Mouse (Mus musculus) forebrain, embryonic 12.5 days (tissue): Measurements from ENCODE around the gene Klhdc3. TPM values are rescaled to one million over a fixed set of nuclear protein-coding genes. Genes with fewer than 3 reads are reported as not detected.

Source experiments
- ATAC-seq: fragments of 200-750 bp; cut with Nextera tagmentation; 2 replicates; pipeline ENCODE4 v1.8.0; 2017; ENCODE audit warnings: moderate TSS enrichment; ENCODE audit not compliant: low FRiP score
- H3K27ac ChIP-seq: fragments of 300-500 bp; sonication (generic); 2 replicates; pipeline ENCODE4 v1.5.1; 2016; ENCODE audit warnings: mild to moderate bottlenecking
- H3K27me3 ChIP-seq: fragments of 300-500 bp; sonication (generic); 2 replicates; pipeline ENCODE4 v1.6.1; 2016; ENCODE audit warnings: mild to moderate bottlenecking
- H3K36me3 ChIP-seq: fragments of 300-500 bp; sonication (generic); replicated peaks from 2 replicates; pipeline ENCODE4 v1.6.1; 2016; ENCODE audit warnings: mild to moderate bottlenecking
- H3K4me1 ChIP-seq: fragments of 300-500 bp; sonication (generic); 2 replicates; pipeline ENCODE4 v1.6.1; 2016
- H3K4me2 ChIP-seq: fragments of 300-500 bp; sonication (generic); 2 replicates; pipeline ENCODE4 v1.6.1; 2016; ENCODE audit warnings: mild to moderate bottlenecking, moderate library complexity
- H3K4me3 ChIP-seq: fragments of 300-500 bp; sonication (generic); replicated peaks from 2 replicates; pipeline ENCODE4 v1.5.1; 2016; ENCODE audit warnings: mild to moderate bottlenecking
- H3K9ac ChIP-seq: fragments of 300-500 bp; sonication (generic); 2 replicates; pipeline ENCODE4 v1.6.1; 2016; ENCODE audit warnings: mild to moderate bottlenecking
- H3K9me3 ChIP-seq: fragments of 300-500 bp; sonication (generic); 2 replicates; pipeline ENCODE4 v1.6.1; 2016
- WGBS: fragments of 180-500 bp; shearing (Covaris S2); methylation state at CpG from one replicate; pipeline ENCODE4 v1.1.7; 2016; 5-methylcytosine and 5-hydroxymethylcytosine counted together
- polyA plus RNA-seq: library from polyadenylated mRNA; unstranded; fragments of >200 nt; fragmentation: Nextera tagmentation; extraction: Ambion mirVana; gene quantifications from 2 replicates; pipeline ENCODE4 v1.2.1, GENCODE M21; 2016

Gene Klhdc3
- 131 and 137 TPM in 2 replicates for polyA plus RNA-seq

GRCm38 (mm10) chr17:46680760-46681373, at the start of gene Klhdc3:
Gene Klhdc3, minus strand, starts transcription at chr17:46680914.
- no peaks in the 10 kb centered on the region for H3K9me3 ChIP-seq
- H3K4me2 ChIP-seq = peak within 1 kb of the TSS; percentile 76
- peaks cover 32% of the 10 kb centered on the region for H3K4me1 ChIP-seq
- H3K9ac ChIP-seq = peak within 1 kb of the TSS; percentile 80
- H3K27ac ChIP-seq = peak within 1 kb of the TSS; percentile 89
- peak within 1 kb of the TSS; percentile 88 for H3K4me3 ChIP-seq
- no peaks in the 10 kb centered on the region for H3K27me3 ChIP-seq
- WGBS = under 1% methylated on average over 49 of the region's 49 CpGs
- H3K36me3 ChIP-seq = peaks cover 53% of the 10 kb centered on the region
- ATAC-seq = peak; percentile 98

- 19% methylated on average over 23 of the region's 24 CpGs for WGBS
- Histone ChIP-seq H3K36me3 (peaks cover 9% of the 10 kb centered on the region), H3K9ac (no peak within 1 kb of the TSS), H3K9me3 (no peaks in the 10 kb centered on the region), H3K4me3 (no peak within 1 kb of the TSS), H3K27ac (no peak within 1 kb of the TSS), H3K4me2 (peak within 1 kb of the TSS; percentile 11; the same call in 1 of the 2 replicates), H3K27me3 (peaks cover 21% of the 10 kb centered on the region), H3K4me1 (no peaks in the 10 kb centered on the region)
- ATAC-seq = no peak
Measured at GRCm38 (mm10) chr17:46728904-46729318, 48.2 kb upstream of the Klhdc3 start, which contains the start of gene Gnmt. Gene Gnmt, minus strand, starts transcription at chr17:46729168.

GRCm38 (mm10) chr17:46728496-46728895, 47.8 kb upstream of the Klhdc3 start:
- Histone ChIP-seq H3K4me2 (no peak overlapping the region), H3K27me3 (peaks cover 21% of the 10 kb centered on the region), H3K9me3 (no peaks in the 10 kb centered on the region), H3K4me1 (no peaks in the 10 kb centered on the region), H3K9ac (no peak overlapping the region), H3K27ac (no peak overlapping the region), H3K36me3 (peaks cover 9% of the 10 kb centered on the region), H3K4me3 (no peak overlapping the region)
- 52% methylated on average over 11 of the region's 11 CpGs for WGBS
- ATAC-seq = no peak

- Histone ChIP-seq H3K9ac (no peak overlapping the region), H3K4me3 (no peak overlapping the region), H3K36me3 (peaks cover 13% of the 10 kb centered on the region), H3K4me2 (no peak overlapping the region), H3K9me3 (no peaks in the 10 kb centered on the region), H3K27ac (no peak overlapping the region), H3K4me1 (no peaks in the 10 kb centered on the region), H3K27me3 (peaks cover 21% of the 10 kb centered on the region)
- 35% methylated on average over 6 of the region's 6 CpGs for WGBS
- no peak for ATAC-seq
Measured at GRCm38 (mm10) chr17:46728021-46728420, 47.3 kb upstream of the Klhdc3 start.

- peaks cover 21% of the 10 kb centered on the region for H3K27me3 ChIP-seq
- H3K9ac ChIP-seq = no peak overlapping the region
- H3K9me3 ChIP-seq = no peaks in the 10 kb centered on the region
- no peak for ATAC-seq
- no peak overlapping the region for H3K4me2 ChIP-seq
- H3K27ac ChIP-seq = no peak overlapping the region
- WGBS = 95% methylated on average over 11 of the region's 11 CpGs
- no peak overlapping the region for H3K4me3 ChIP-seq
- peaks cover 17% of the 10 kb centered on the region for H3K36me3 ChIP-seq
- no peaks in the 10 kb centered on the region for H3K4me1 ChIP-seq
Measured at GRCm38 (mm10) chr17:46727271-46727670, 46.6 kb upstream of the Klhdc3 start.

GRCm38 (mm10) chr17:46725731-46726645, 45.3 kb upstream of the Klhdc3 start:
- Histone ChIP-seq H3K4me1 (no peaks in the 10 kb centered on the region), H3K4me3 (no peak overlapping the region), H3K36me3 (peaks cover 22% of the 10 kb centered on the region), H3K27ac (no peak overlapping the region), H3K27me3 (peaks cover 21% of the 10 kb centered on the region), H3K9ac (no peak overlapping the region), H3K4me2 (no peak overlapping the region), H3K9me3 (no peaks in the 10 kb centered on the region)
- WGBS = 94% methylated on average over 26 of the region's 26 CpGs
- no peak for ATAC-seq

- ATAC-seq = no peak
- no peak overlapping the region for H3K9ac ChIP-seq
Measured at GRCm38 (mm10) chr17:46725273-46725672, 44.6 kb upstream of the Klhdc3 start.

GRCm38 (mm10) chr17:46724477-46725084, 43.9 kb upstream of the Klhdc3 start:
- Histone ChIP-seq H3K9me3 (no peaks in the 10 kb centered on the region), H3K36me3 (peaks cover 28% of the 10 kb centered on the region), H3K27ac (no peak overlapping the region), H3K4me3 (no peak overlapping the region), H3K9ac (no peak overlapping the region), H3K27me3 (peaks cover 18% of the 10 kb centered on the region), H3K4me1 (no peaks in the 10 kb centered on the region), H3K4me2 (no peak overlapping the region)
- no peak for ATAC-seq
- 81% methylated on average over 20 of the region's 20 CpGs for WGBS

More at GRCm38 (mm10) chr17:46725273-46725672, 44.6 kb upstream of the Klhdc3 start:
- no peak overlapping the region for H3K4me3 ChIP-seq
- H3K36me3 ChIP-seq = peaks cover 27% of the 10 kb centered on the region
- WGBS = 36% methylated on average over 9 of the region's 9 CpGs
- no peak overlapping the region for H3K4me2 ChIP-seq
- H3K27me3 ChIP-seq = peaks cover 21% of the 10 kb centered on the region
- no peaks in the 10 kb centered on the region for H3K4me1 ChIP-seq
- no peak overlapping the region for H3K27ac ChIP-seq
- H3K9me3 ChIP-seq = no peaks in the 10 kb centered on the region

- Histone ChIP-seq H3K27ac (no peak overlapping the region), H3K4me1 (no peaks in the 10 kb centered on the region), H3K9me3 (no peaks in the 10 kb centered on the region), H3K4me2 (no peak overlapping the region), H3K27me3 (no peaks in the 10 kb centered on the region), H3K9ac (peak overlapping the region; percentile 21; the same call in 1 of the 2 replicates), H3K4me3 (no peak overlapping the region), H3K36me3 (peaks cover 39% of the 10 kb centered on the region)
- no peak for ATAC-seq
- WGBS = 95% methylated on average over 7 of the region's 7 CpGs
Measured at GRCm38 (mm10) chr17:46721077-46721476, 40.4 kb upstream of the Klhdc3 start.

- ATAC-seq = no peak
- Histone ChIP-seq H3K4me3 (no peak overlapping the region), H3K4me2 (no peak overlapping the region), H3K27ac (no peak overlapping the region), H3K9me3 (no peaks in the 10 kb centered on the region), H3K9ac (no peak overlapping the region), H3K4me1 (peaks cover 16% of the 10 kb centered on the region), H3K36me3 (peaks cover 33% of the 10 kb centered on the region), H3K27me3 (no peaks in the 10 kb centered on the region)
- 89% methylated on average over 11 of the region's 11 CpGs for WGBS
Measured at GRCm38 (mm10) chr17:46714756-46715481, 34.2 kb upstream of the Klhdc3 start.

- H3K9me3 ChIP-seq = no peaks in the 10 kb centered on the region
- no peak overlapping the region for H3K9ac ChIP-seq
- no peak for ATAC-seq
- no peak overlapping the region for H3K27ac ChIP-seq
- no peaks in the 10 kb centered on the region for H3K27me3 ChIP-seq
- H3K4me3 ChIP-seq = no peak overlapping the region
- peaks cover 16% of the 10 kb centered on the region for H3K4me1 ChIP-seq
- H3K36me3 ChIP-seq = peaks cover 33% of the 10 kb centered on the region
- no peak overlapping the region for H3K4me2 ChIP-seq
- WGBS = 90% methylated on average over 9 of the region's 9 CpGs
Measured at GRCm38 (mm10) chr17:46713849-46714248, 33.1 kb upstream of the Klhdc3 start.
